Mouse (Mus musculus) liver, embryonic 11.5 days (tissue): ENCODE measurements around the gene Srgap2. TPM values are rescaled to one million over a fixed set of nuclear protein-coding genes. Genes with fewer than 3 reads are reported as not detected.

ENCODE experiments used
- ATAC-seq: fragments of 200-750 bp; cut with Nextera tagmentation; replicated peaks from 2 replicates; pipeline ENCODE4 v1.8.0; 2017; ENCODE audit warnings: moderate number of reproducible peaks, mild to moderate bottlenecking, moderate TSS enrichment, moderate library complexity; ENCODE audit not compliant: low FRiP score
- DNase-seq: peaks from one replicate; pipeline ENCODE4 v3.0.0-alpha.2; 2017; ENCODE audit warnings: low spot score
- H3K27ac ChIP-seq: fragments of 300-500 bp; sonication (generic); 2 replicates; pipeline ENCODE4 v1.5.1; 2014; ENCODE audit warnings: mild to moderate bottlenecking, low read depth, low read length, control low read depth
- H3K27me3 ChIP-seq: fragments of 300-500 bp; sonication (generic); replicated peaks from 2 replicates; pipeline ENCODE4 v1.6.1; 2014; ENCODE audit warnings: low read length, mixed read lengths; ENCODE audit not compliant: control insufficient read depth, insufficient read depth
- H3K36me3 ChIP-seq: fragments of 300-500 bp; sonication (generic); 2 replicates; pipeline ENCODE4 v1.6.1; 2014; ENCODE audit warnings: mild to moderate bottlenecking, low read length, moderate library complexity, mixed read lengths; ENCODE audit not compliant: control insufficient read depth, insufficient read depth
- H3K4me1 ChIP-seq: fragments of 300-500 bp; sonication (generic); replicated peaks from 2 replicates; pipeline ENCODE4 v1.6.1; 2014; ENCODE audit warnings: low read length, mixed read lengths; ENCODE audit not compliant: control insufficient read depth, insufficient read depth
- H3K4me2 ChIP-seq: fragments of 300-500 bp; sonication (generic); 2 replicates; pipeline ENCODE4 v1.6.1; 2014; ENCODE audit warnings: mild to moderate bottlenecking, control low read depth, moderate library complexity
- H3K4me3 ChIP-seq: fragments of 300-500 bp; sonication (generic); 2 replicates; pipeline ENCODE4 v1.5.1; 2014; ENCODE audit warnings: low read depth, low read length, control low read depth
- H3K9ac ChIP-seq: fragments of 300-500 bp; sonication (generic); 2 replicates; pipeline ENCODE4 v1.6.1; 2014; ENCODE audit warnings: low read depth, low read length, control low read depth
- H3K9me3 ChIP-seq: fragments of 300-500 bp; sonication (generic); 2 replicates; pipeline ENCODE4 v1.6.1; 2016; ENCODE audit warnings: low read length, inconsistent platforms, mixed read lengths; ENCODE audit not compliant: control insufficient read depth
- WGBS: fragments of 180-500 bp; shearing (Covaris S2); extraction: QIAGEN DNeasy Blood & Tissue Kit; methylation state at CpG from one replicate; pipeline ENCODE4 v1.1.7; 2014; 5-methylcytosine and 5-hydroxymethylcytosine counted together
- polyA plus RNA-seq: library from polyadenylated mRNA; unstranded; fragments of >200 nt; fragmentation: Nextera tagmentation; extraction: Ambion mirVana; gene quantifications from 2 replicates; pipeline ENCODE4 v1.2.1, GENCODE M21; 2014

Gene Srgap2
- polyA plus RNA-seq, 1 experiment from 2014 or later, result 16.1 TPM

- no peak overlapping the region for H3K4me3 ChIP-seq
- H3K27ac ChIP-seq, result no peak overlapping the region
- no peak overlapping the region for H3K9ac ChIP-seq
- no peak for ATAC-seq
- no peaks in the 10 kb centered on the region for H3K9me3 ChIP-seq
- H3K4me1 ChIP-seq, result no peaks in the 10 kb centered on the region
- no peak for DNase-seq
- H3K27me3 ChIP-seq, result no peaks in the 10 kb centered on the region
- 39% methylated on average over 1 of the region's 1 CpGs for WGBS
- no peak overlapping the region for H3K4me2 ChIP-seq
- H3K36me3 ChIP-seq, result no peaks in the 10 kb centered on the region
These were observed 13.0 kb downstream of the Srgap2 start for GRCm38 (mm10) chr1:131514197-131514596.

GRCm38 (mm10) chr1:131513136-131513535 is 14.0 kb downstream of the Srgap2 start:
- DNase-seq (no peak), ATAC-seq (no peak)
- no peaks in the 10 kb centered on the region for H3K9me3 ChIP-seq
- H3K4me1 ChIP-seq, result no peaks in the 10 kb centered on the region
- H3K27me3 ChIP-seq, result no peaks in the 10 kb centered on the region
- H3K4me3 ChIP-seq, result no peak overlapping the region
- H3K9ac ChIP-seq, result no peak overlapping the region
- H3K27ac ChIP-seq, result no peak overlapping the region
- 85% methylated on average over 2 of the region's 2 CpGs for WGBS
- no peak overlapping the region for H3K4me2 ChIP-seq
- no peaks in the 10 kb centered on the region for H3K36me3 ChIP-seq

GRCm38 (mm10) chr1:131511661-131512500 is 15.3 kb downstream of the Srgap2 start:
- Histone ChIP-seq H3K27me3 (no peaks in the 10 kb centered on the region), H3K4me1 (no peaks in the 10 kb centered on the region), H3K4me3 (no peak overlapping the region), H3K36me3 (no peaks in the 10 kb centered on the region), H3K4me2 (no peak overlapping the region), H3K9ac (no peak overlapping the region), H3K27ac (no peak overlapping the region), H3K9me3 (no peaks in the 10 kb centered on the region)
- 69% methylated on average over 3 of the region's 3 CpGs for WGBS
- ATAC-seq (no peak), DNase-seq (no peak)

DNA sequence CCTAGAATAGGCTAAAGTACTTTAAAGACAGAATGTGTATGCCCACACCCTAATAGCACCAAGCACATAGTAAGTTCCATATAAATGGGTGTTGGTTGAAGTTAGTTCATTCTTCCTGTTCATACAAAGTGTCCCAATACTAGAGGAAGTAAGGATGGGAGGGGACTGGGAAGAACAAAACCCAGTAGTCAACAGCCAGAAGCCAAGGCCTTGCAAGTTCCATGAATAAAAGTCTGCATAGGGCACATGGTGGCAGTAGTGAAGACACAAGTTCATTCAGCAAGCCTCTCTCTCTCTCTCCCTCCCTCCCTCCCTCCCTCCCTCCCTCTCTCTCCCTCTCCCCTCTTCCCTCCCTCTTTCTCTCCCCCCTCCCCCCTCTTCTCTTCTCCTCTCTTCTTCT is 16.0 kb downstream of the Srgap2 start:
- H3K27ac ChIP-seq, result no peak overlapping the region

DNA sequence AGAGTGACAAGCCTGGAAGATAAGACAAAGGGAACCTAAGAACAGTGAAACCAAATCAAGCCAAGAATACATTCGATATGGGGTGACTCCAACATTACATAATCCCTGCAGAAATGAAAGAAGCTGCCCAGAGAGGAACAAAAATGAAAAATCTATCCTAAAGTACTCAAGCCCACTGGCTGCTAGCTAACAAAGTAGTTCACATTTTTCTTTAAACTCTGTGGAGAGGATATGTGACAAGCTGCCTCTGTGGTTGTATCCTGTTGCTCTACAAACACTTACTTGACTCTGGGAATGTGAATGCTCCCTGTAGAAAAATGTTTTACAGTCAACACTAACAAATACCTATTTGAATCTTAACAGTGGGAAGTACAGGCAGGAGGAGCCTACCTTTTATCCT is 25.5 kb downstream of the Srgap2 start:
- ATAC-seq (no peak), DNase-seq (no peak)
- H3K9ac ChIP-seq, result no peak overlapping the region
- no peaks in the 10 kb centered on the region for H3K4me1 ChIP-seq
- no peak overlapping the region for H3K4me2 ChIP-seq
- no peak overlapping the region for H3K27ac ChIP-seq
- WGBS, result 79% methylated on average over 1 of the region's 1 CpGs
- no peak overlapping the region for H3K4me3 ChIP-seq
- no peaks in the 10 kb centered on the region for H3K9me3 ChIP-seq
- no peaks in the 10 kb centered on the region for H3K27me3 ChIP-seq
- H3K36me3 ChIP-seq, result no peaks in the 10 kb centered on the region

More for the DNA sequence above, 16.0 kb downstream of the Srgap2 start:
- Histone ChIP-seq H3K4me1 (no peaks in the 10 kb centered on the region), H3K9me3 (no peaks in the 10 kb centered on the region), H3K4me3 (no peak overlapping the region), H3K9ac (no peak overlapping the region), H3K27me3 (no peaks in the 10 kb centered on the region), H3K36me3 (no peaks in the 10 kb centered on the region), H3K4me2 (no peak overlapping the region)
- DNase-seq (no peak), ATAC-seq (no peak)

GRCm38 (mm10) chr1:131498231-131498630 is 28.9 kb downstream of the Srgap2 start:
- Histone ChIP-seq H3K4me2 (no peak overlapping the region), H3K4me1 (peaks cover 9% of the 10 kb centered on the region; the same call in 1 of the 2 replicates), H3K4me3 (no peak overlapping the region), H3K27ac (no peak overlapping the region), H3K9me3 (no peaks in the 10 kb centered on the region), H3K9ac (no peak overlapping the region), H3K36me3 (no peaks in the 10 kb centered on the region), H3K27me3 (no peaks in the 10 kb centered on the region)
- 83% methylated on average over 1 of the region's 1 CpGs for WGBS
- DNase-seq (no peak), ATAC-seq (no peak)

DNA sequence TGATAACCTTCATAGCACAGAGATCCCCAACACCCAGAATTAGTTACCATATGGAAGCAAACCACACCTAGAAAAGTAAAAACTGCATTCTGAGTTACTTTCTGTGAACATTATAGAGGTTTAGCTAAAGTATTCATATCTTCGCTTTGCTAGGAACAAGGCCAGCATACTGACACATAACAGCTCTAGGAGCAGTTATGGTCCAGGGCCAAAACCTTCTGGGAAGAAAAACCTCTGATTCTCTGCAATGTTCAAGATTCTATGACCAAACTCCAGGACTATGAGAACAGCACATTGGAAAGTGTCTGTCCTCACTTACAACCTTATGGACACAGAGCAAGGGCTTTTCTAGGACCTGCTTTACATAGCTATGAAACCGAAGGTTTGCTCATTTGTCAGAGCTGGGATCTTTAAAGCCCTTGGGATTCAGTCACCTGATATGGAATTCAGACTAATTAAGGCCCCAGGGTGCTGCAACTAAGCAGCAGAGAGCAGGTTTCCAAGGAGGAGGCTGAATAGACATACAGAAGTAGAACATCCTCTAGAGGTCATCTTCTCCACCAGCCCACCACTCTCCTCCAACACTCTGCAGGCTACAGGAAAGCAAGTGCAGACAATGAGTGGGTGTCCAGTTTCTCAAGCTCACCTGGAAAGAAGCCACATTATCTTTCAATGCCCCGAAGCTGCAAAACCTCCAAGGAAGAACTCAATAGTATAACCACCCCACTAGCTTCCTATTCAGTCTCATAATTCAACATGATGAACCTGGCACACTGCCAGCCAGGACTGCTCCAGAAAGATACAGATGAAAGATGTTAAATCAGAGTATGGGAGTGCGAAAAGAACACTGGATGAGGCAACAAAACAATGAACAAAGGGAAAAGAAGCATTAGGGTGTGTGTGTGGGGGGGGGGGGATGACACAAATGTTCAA is 32.9 kb downstream of the Srgap2 start:
- Histone ChIP-seq H3K9me3 (no peaks in the 10 kb centered on the region), H3K27ac (no peak overlapping the region), H3K27me3 (no peaks in the 10 kb centered on the region), H3K4me1 (peaks cover 9% of the 10 kb centered on the region; the same call in 1 of the 2 replicates), H3K36me3 (no peaks in the 10 kb centered on the region), H3K4me2 (no peak overlapping the region), H3K9ac (no peak overlapping the region), H3K4me3 (no peak overlapping the region)
- ATAC-seq, result no peak
- no peak for DNase-seq
- 84% methylated on average over 4 of the region's 4 CpGs for WGBS

DNA sequence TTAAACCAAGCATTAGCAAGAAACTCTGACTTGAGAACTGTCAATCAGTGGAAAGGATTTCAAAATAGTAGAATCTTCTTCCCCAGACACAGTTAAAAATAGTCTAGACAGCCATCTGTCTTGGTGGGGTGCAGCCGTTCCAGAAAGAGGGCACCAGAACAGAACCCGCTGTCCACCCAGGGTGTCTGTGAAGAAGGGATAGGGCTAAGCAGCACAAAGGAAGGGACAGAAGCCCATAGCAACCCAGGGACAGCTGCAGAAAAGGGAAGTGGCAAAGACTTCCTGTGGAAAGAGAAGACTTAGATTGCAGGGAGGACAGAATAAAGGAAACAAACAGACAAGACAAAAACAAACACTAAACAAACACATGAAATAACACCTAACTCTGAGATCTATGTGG is 34.8 kb downstream of the Srgap2 start:
- H3K27me3 ChIP-seq, result no peaks in the 10 kb centered on the region
- 32% methylated on average over 2 of the region's 2 CpGs for WGBS
- no peak overlapping the region for H3K9ac ChIP-seq
- H3K4me3 ChIP-seq, result no peak overlapping the region
- H3K4me1 ChIP-seq, result peaks cover 9% of the 10 kb centered on the region; the same call in 1 of the 2 replicates
- DNase-seq (no peak), ATAC-seq (no peak)
- no peak overlapping the region for H3K4me2 ChIP-seq
- no peaks in the 10 kb centered on the region for H3K36me3 ChIP-seq
- H3K27ac ChIP-seq, result no peak overlapping the region
- H3K9me3 ChIP-seq, result no peaks in the 10 kb centered on the region
